Mouse (Mus musculus): Measurements from ENCODE around the gene Lztr1. TPM values are rescaled to one million over a fixed set of nuclear protein-coding genes. Genes with fewer than 3 reads are reported as not detected.

The Lztr1 gene
- polyA plus RNA-seq, 1 experiment from 2014 or later, result 140 TPM

- Histone ChIP-seq H3K36me3 (ENCODE audit: control insufficient read depth, insufficient read depth, low read length) (no peaks in the 10 kb centered on the region), H3K27ac (ENCODE audit: low read depth, low read length) (no peak overlapping the region), H3K9me3 (ENCODE audit: control insufficient read depth, low read length) (no peaks in the 10 kb centered on the region), H3K9ac (ENCODE audit: low read depth, low read length) (no peak overlapping the region), H3K4me1 (ENCODE audit: control insufficient read depth, insufficient read depth, low read depth, low read length) (peaks cover 14% of the 10 kb centered on the region), H3K4me3 (ENCODE audit: low read length) (no peak overlapping the region), H3K27me3 (replicated peaks; ENCODE audit: control insufficient read depth, insufficient read depth, low read length) (peaks cover 3% of the 10 kb centered on the region; the same call in 1 of the 2 replicates), H3K4me2 (ENCODE audit: low read length) (peak overlapping the region; percentile 34; the same call in 1 of the 2 replicates)
- no peak for ATAC-seq
- WGBS, result 72% methylated on average over 9 of the region's 9 CpGs
These were observed 51.0 kb downstream of the Lztr1 start for GRCm38 (mm10) chr16:17559396-17560027.

DNA sequence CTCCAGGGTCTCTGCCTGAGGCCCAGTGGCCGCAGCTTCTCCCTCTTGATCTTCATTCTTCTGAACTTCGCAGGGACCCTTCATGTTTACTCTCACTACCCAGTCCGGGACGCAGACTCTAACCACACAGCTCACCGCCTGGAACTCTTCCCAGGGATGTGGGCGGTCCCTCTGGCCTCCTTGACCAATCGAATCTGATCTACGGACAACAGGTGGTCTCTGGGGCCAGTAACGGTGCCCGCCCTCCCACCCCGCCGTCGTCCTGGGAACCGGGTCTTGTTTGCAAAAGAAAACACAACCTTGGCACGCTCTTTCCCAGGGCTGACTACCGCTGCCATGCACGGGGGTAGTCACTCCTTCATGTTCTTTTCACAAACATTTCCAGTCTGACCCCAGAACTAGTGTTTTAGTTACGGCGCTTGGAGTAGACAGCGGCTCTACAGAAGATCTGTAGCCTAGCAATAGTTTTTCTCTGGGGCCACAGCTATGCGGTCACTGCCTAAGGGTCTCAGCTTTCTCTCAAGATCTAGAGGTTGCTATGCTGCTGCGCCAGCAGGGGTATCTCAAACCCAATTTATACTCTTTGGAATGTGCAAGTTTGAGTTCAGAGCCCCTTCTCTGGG is 52.8 kb downstream of the Lztr1 start, which contains the start of gene Lrrc74b:
Gene Lrrc74b (minus strand): TSS at position 120 of the 623 bp plus-strand sequence.
- H3K9me3 ChIP-seq (ENCODE audit: control insufficient read depth, low read length), result no peaks in the 10 kb centered on the region
- peak within 1 kb of the TSS; percentile 52 for H3K4me2 ChIP-seq (ENCODE audit: low read length)
- peak within 1 kb of the TSS; percentile 30 for H3K4me3 ChIP-seq (ENCODE audit: low read length)
- peak within 1 kb of the TSS; percentile 72 for H3K27ac ChIP-seq (ENCODE audit: low read depth, low read length)
- peak within 1 kb of the TSS; percentile 46 for H3K9ac ChIP-seq (ENCODE audit: low read depth, low read length)
- peaks cover 3% of the 10 kb centered on the region; the same call in 1 of the 2 replicates for H3K27me3 ChIP-seq (replicated peaks; ENCODE audit: control insufficient read depth, insufficient read depth, low read length)
- peak; percentile 83 for ATAC-seq
- WGBS, result 2% methylated on average over 22 of the region's 22 CpGs
- H3K36me3 ChIP-seq (ENCODE audit: control insufficient read depth, insufficient read depth, low read length), result no peaks in the 10 kb centered on the region
- H3K4me1 ChIP-seq (ENCODE audit: control insufficient read depth, insufficient read depth, low read depth, low read length), result peaks cover 14% of the 10 kb centered on the region

GRCm38 (mm10) chr16:17561751-17562208 is 53.3 kb downstream of the Lztr1 start, which contains the start of gene P2rx6:
Gene P2rx6, plus strand, starts transcription at chr16:17561885.
- Histone ChIP-seq H3K27me3 (replicated peaks; ENCODE audit: control insufficient read depth, insufficient read depth, low read length) (peaks cover 3% of the 10 kb centered on the region; the same call in 1 of the 2 replicates), H3K9ac (ENCODE audit: low read depth, low read length) (peak within 1 kb of the TSS; percentile 46), H3K4me1 (ENCODE audit: control insufficient read depth, insufficient read depth, low read depth, low read length) (peaks cover 14% of the 10 kb centered on the region), H3K36me3 (ENCODE audit: control insufficient read depth, insufficient read depth, low read length) (no peaks in the 10 kb centered on the region), H3K4me3 (ENCODE audit: low read length) (peak within 1 kb of the TSS; percentile 30), H3K4me2 (ENCODE audit: low read length) (peak within 1 kb of the TSS; percentile 52), H3K9me3 (ENCODE audit: control insufficient read depth, low read length) (no peaks in the 10 kb centered on the region), H3K27ac (ENCODE audit: low read depth, low read length) (peak within 1 kb of the TSS; percentile 72)
- WGBS, result 2% methylated on average over 10 of the region's 10 CpGs
- ATAC-seq, result peak; percentile 70

GRCm38 (mm10) chr16:17563580-17563979 is 55.1 kb downstream of the Lztr1 start:
- no peak overlapping the region for H3K9ac ChIP-seq (ENCODE audit: low read depth, low read length)
- H3K36me3 ChIP-seq (ENCODE audit: control insufficient read depth, insufficient read depth, low read length), result no peaks in the 10 kb centered on the region
- H3K27ac ChIP-seq (ENCODE audit: low read depth, low read length), result no peak overlapping the region
- H3K9me3 ChIP-seq (ENCODE audit: control insufficient read depth, low read length), result no peaks in the 10 kb centered on the region
- no peak overlapping the region for H3K4me2 ChIP-seq (ENCODE audit: low read length)
- peaks cover 3% of the 10 kb centered on the region; the same call in 1 of the 2 replicates for H3K27me3 ChIP-seq (replicated peaks; ENCODE audit: control insufficient read depth, insufficient read depth, low read length)
- WGBS, result 29% methylated on average over 1 of the region's 1 CpGs
- no peak overlapping the region for H3K4me3 ChIP-seq (ENCODE audit: low read length)
- H3K4me1 ChIP-seq (ENCODE audit: control insufficient read depth, insufficient read depth, low read depth, low read length), result peaks cover 8% of the 10 kb centered on the region
- ATAC-seq, result no peak

DNA sequence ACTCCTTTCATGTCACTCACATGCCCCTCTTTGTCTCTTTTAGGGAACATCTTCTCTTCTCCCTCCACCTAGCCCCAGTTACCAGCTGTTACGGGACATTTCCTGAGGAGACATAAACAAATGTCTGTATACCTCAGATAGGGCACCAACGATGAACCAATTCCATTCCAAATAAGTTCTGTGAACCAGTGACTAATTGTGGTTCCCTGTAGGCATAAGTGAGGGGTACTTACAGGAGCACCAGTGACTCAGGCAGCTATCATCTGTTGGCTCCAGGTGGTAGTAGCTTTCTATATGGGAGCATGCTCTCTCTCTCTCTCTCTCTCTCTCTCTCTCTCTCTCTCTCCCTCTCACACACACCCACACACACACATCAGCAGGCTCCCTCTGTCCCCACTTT is 55.7 kb downstream of the Lztr1 start:
- Histone ChIP-seq H3K9ac (ENCODE audit: low read depth, low read length) (no peak overlapping the region), H3K27ac (ENCODE audit: low read depth, low read length) (no peak overlapping the region), H3K4me1 (ENCODE audit: control insufficient read depth, insufficient read depth, low read depth, low read length) (peaks cover 8% of the 10 kb centered on the region), H3K9me3 (ENCODE audit: control insufficient read depth, low read length) (no peaks in the 10 kb centered on the region), H3K4me3 (ENCODE audit: low read length) (no peak overlapping the region), H3K27me3 (replicated peaks; ENCODE audit: control insufficient read depth, insufficient read depth, low read length) (peaks cover 3% of the 10 kb centered on the region; the same call in 1 of the 2 replicates), H3K36me3 (ENCODE audit: control insufficient read depth, insufficient read depth, low read length) (no peaks in the 10 kb centered on the region), H3K4me2 (ENCODE audit: low read length) (no peak overlapping the region)
- ATAC-seq, result no peak
- WGBS, result 72% methylated on average over 2 of the region's 2 CpGs

DNA sequence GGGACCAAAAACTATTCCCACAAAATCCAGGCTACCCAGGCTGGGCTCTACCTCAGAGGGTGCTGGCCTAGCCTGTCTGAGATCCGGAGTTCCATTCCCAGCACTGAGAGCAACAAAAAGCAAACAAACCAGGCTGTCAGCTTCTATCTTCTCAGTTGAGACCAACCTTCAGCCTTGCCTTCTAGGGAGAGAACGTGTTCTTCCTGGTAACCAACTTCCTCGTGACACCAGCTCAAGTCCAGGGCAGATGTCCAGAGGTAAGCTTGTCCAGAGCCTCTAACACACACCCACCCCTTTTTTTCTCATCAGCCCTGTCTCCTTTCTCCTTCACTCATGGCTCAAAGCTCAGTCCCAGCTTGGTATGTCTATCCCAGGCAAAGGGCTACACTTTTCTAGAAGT is 56.3 kb downstream of the Lztr1 start:
- no peak for ATAC-seq
- WGBS, result 85% methylated on average over 3 of the region's 3 CpGs
- Histone ChIP-seq H3K27ac (ENCODE audit: low read depth, low read length) (no peak overlapping the region), H3K9ac (ENCODE audit: low read depth, low read length) (no peak overlapping the region), H3K27me3 (replicated peaks; ENCODE audit: control insufficient read depth, insufficient read depth, low read length) (peaks cover 3% of the 10 kb centered on the region; the same call in 1 of the 2 replicates), H3K36me3 (ENCODE audit: control insufficient read depth, insufficient read depth, low read length) (no peaks in the 10 kb centered on the region), H3K9me3 (ENCODE audit: control insufficient read depth, low read length) (no peaks in the 10 kb centered on the region), H3K4me2 (ENCODE audit: low read length) (no peak overlapping the region), H3K4me3 (ENCODE audit: low read length) (no peak overlapping the region), H3K4me1 (ENCODE audit: control insufficient read depth, insufficient read depth, low read depth, low read length) (peaks cover 8% of the 10 kb centered on the region)

- no peak for ATAC-seq
These were observed 57.7 kb downstream of the Lztr1 start for GRCm38 (mm10) chr16:17566186-17566585.

More at GRCm38 (mm10) chr16:17566186-17566585, 57.7 kb downstream of the Lztr1 start:
- WGBS, result 33% methylated on average over 4 of the region's 4 CpGs
- Histone ChIP-seq H3K36me3 (ENCODE audit: control insufficient read depth, insufficient read depth, low read length) (no peaks in the 10 kb centered on the region), H3K4me2 (ENCODE audit: low read length) (no peak overlapping the region), H3K27me3 (replicated peaks; ENCODE audit: control insufficient read depth, insufficient read depth, low read length) (no peaks in the 10 kb centered on the region), H3K4me1 (ENCODE audit: control insufficient read depth, insufficient read depth, low read depth, low read length) (peaks cover 4% of the 10 kb centered on the region), H3K9ac (ENCODE audit: low read depth, low read length) (no peak overlapping the region), H3K9me3 (ENCODE audit: control insufficient read depth, low read length) (no peaks in the 10 kb centered on the region), H3K27ac (ENCODE audit: low read depth, low read length) (no peak overlapping the region), H3K4me3 (ENCODE audit: low read length) (no peak overlapping the region)
